Mouse (Mus musculus) lung, postnatal 14 days (tissue): ENCODE measurements around the gene Cox8b.
A peak's percentile ranks its signal among the peaks of the same experiment; 100 is the strongest.
"Not testable (repeated sequence)": the region's sequence is repeated elsewhere in the genome, so short reads cannot be mapped to it uniquely, and the experiment has no call there.

Experiments
- DNase-seq: peaks from one replicate; pipeline ENCODE4 v3.0.0; 2021

Cox8b gene

DNA sequence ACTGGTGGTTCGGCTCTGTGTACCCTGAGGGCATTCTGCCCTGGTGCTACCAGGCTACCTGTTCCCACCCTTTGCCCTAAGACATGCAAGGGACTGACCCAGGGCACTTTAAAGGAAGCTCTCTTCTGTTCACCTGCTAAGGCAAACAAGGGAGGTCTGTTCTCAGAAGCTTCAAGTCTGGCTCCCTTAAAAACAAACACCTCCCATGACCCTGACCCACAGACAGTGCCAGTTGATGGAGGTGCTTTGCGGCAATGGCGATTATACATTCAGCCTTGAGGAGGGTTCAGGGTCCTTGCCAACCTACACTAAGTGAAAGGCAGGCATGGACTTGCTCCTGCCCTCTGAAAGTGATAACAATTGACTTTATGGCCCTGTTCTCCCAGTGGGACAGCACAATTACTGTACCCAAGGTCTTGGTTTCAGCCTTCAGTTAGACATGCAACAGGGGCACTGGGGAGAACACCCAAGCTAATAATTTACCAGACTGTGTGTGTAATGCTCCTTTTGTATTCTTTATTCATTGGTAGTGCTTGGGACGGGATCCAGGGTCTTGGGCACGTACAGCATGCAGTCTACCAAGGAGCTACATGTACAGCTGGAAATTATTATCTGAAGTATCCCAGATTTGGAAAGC, 12.7 kb upstream of the Cox8b start:
- DNase-seq, result no peak

DNA sequence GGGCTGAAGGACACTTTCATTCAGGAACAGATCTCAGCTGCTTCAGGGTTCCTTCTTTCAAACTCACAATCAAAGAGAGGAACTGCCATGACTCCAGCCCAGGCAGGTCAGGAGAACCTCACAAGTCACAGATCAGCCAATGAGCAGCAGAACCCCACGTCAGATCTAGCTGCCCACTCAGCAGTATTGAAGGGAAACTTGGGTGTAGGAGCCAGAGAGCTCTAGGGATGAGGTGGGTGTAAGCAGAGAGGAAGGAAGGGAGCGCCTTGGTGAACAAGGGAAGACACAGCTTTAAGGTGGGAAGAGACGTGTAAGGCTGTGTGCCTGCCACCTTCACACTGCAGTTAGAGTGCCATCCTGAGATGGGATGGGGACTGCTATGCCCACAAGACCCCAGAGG, 12.0 kb upstream of the Cox8b start:
- DNase-seq, result no peak

DNA sequence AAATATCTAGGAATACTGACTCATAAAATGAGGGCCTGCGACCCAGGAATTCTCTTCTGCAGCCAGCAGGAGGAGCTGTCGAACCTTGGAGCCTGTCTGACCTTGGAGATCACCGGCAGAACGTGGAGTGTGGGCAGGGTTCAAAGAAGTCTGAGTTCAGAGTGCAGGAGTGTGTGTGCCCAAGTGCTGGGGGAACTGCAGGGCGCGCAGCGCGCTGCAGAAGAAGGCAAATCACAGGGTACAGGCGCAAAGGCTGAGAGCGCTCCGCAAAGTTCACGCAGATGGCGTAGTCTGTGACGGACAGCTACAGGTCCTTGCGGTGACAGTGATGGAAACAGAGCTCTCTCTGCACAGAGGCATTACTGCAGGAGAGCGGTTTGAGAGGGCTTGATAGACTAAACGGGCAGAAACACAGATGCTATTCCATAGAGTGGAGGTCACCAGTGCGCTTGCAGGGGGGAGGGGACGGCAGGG, 8.4 kb upstream of the Cox8b start:
- DNase-seq, result peak; percentile 83

DNA sequence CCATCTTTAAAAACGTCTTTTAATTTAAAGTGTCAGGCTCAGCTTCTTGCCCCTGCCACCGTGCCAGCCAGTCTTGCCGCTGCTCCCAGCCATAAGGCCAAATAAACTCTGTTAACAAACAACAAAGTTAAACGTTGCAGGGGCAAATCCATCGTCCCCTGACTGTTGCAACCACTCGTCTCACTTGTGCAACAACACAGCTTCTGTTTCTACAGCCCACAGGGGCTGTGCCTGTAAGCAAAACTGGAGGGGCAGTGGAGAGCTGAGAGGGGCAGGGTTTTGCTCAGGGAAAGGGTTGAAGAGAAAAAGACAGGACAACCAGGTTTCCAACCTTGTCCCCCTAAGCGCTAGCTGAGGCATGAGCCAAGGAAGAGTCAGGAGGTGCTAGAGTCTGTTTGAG, 7.9 kb upstream of the Cox8b start:
- no peak for DNase-seq

DNA sequence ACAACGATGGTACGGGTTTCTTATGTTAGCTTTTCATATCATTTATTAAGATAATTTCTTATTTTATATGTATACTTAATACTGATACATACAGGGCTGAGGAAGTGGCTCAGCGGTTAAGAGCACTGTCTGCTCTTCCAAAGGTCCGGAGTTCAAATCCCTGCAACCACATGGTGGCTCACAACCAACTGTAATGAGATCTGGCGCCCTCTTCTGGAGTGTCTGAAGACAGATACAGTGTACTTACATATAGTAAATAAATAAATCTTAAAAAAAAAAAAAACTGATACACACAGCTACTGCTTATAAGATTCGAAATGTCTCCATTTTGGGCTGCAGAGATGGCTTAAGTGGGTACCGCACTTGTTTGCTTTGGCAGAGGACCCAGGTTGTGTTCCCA, 7.5 kb upstream of the Cox8b start:
- no peak for DNase-seq

DNA sequence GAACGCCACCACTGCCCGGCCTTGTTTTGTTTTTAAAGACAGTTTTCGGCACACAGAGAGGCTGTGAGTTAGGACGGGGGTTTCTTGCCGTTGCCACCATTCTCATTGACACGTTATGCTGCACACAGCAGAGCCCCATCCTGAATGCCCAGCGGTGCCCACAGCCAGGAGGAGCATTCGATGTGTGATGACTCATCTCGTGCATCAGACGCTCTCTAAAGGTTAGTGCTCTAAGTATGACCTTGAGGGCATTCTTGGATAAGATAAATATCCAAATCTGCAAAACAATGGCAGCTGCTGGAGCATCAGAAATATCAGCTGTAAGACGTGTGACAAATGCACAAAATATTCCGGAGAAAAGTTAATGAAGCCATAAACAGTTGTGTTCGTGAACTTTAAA, 6.9 kb upstream of the Cox8b start:
- no peak for DNase-seq

DNA sequence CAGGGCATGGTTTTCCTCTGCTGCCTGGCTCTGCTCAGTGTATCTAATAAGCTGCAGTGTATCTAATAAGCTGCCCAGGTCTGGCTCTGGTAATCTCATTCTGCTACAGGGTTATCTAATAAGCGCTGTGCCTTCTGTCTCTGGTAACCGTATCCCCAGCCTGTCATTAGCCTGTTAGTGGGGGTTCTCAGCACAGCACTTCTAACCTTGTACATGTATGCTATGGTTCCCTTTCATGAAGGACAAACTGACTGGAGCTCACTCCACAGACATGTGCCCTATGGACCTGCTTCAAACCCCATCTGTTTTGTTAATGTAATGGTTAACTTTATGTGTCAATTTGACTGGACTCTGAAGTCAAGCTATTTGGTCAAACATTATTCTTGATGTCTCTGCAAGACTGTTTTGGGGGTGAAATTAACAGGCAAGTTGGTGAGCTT, 5.4 kb upstream of the Cox8b start:
- DNase-seq, result no peak

DNA sequence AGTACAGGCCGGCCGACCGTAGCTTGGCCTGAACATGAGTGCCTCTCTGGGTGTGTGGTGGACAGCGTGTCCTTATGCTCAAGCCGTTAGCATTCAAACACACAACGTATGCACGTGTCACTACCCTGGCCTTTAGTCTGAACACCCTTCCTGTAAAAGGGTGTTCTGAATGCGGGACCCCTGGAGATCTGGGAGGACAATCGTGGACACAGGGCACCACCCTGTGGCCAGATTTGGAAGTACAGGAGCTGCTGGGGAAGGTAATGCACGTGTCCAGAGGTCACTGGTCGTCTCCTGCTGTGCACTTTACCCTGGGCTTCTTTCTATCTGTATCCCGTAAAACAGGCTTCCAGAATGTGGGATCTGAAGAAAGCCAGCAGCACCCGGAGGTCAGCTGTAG, 3.0 kb upstream of the Cox8b start:
- DNase-seq, result peak; percentile 87

DNA sequence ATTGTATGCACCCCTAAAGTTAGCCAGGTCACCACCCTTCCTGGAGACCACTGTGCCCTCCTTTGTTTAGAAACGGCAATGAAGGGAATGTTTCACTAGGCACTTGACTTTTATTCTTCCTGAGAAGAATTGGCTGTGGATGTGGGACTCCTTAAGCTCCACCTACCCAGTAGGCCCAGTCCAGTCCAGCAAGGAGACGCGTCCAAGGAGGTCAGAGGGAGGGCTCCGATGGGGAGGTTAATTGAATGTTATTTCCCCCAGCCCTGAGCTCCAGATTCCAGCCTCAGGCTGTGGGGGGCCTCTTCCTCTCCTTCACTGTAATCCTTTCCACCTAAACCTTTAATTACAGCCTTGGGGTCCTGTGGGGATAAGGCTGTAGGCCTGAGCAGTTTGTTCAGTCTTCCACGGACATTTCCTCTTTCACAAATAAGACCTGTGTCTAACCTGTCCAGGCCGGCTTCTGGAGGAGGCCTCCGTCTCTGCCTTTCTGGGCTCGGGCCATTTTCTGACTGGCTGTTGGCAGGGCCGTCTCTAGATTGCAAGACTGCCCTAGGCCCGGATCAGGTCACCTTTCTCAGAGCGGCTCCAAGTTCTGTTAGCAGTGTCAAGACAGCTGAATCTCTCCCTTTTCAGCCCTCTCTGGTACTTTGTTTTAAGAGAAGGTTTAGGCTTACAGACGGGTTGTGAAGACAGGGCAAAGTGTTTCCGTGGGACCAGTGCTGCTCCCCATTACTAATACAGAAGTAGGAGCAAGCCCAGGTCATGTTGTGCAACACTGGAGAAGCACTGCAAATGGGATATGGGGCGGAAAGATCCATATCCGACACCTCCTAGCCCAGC, 2.0 kb upstream of the Cox8b start:
- DNase-seq, result peak; percentile 29

DNA sequence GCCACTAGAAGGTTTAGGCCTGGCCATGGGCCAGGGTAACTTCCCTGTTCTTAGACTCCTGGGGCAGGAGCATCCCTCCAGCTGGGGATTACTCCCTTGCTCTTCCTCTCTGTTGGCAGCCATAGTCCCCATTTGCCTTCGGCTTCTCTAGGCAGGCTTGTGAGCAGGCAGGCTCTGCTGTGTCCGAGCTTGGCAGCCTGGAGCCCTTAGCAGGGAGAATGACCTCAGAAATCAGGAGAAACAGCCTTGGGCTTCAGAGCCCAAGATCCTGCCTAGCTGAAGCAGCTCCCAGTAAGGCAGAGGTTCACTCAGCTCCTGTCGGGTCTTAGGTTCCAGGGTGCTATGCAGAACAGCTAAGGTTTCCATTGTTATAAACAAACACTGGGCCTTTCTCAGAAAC, 1.1 kb downstream of the Cox8b start:
- no peak for DNase-seq

DNA sequence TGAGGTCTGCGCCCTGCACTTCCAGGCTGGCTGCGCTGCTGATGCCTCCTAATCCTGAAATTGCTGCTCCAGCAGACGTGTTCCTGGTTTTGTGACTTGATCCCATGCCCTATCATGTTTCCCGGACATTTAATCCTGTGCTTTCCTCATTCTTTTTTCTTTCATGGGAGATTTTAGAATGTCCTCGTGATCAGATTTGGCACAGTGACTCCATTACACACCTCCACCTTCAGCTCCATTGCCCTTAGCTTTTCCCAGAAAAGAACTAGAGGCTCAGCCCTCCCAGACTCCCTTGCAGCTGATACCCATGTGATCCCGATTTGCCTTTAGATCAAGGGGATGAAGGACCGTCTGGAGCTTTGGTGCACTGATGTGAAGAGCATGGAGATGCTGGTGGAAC, 2.4 kb downstream of the Cox8b start:
- DNase-seq, result no peak

DNA sequence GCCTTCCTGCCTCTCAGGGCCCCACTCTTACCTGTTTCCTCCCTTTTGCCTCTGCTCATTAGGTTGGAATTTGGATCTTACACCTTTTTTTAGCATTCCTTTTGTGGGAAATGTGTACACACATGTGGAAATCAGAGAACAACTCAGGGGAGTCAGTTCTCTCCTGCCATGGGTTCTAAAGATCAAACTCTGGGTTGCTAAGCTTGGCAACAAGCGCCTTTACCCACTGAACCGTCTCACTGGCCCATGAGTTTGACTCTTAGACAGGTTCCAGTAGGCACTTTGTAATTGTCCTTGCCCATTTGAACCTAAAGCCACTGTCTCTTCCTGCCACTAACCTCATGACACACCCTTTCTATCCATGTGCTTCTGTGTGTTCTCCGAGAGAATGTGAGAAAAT, 5.6 kb downstream of the Cox8b start:
- no peak for DNase-seq

DNA sequence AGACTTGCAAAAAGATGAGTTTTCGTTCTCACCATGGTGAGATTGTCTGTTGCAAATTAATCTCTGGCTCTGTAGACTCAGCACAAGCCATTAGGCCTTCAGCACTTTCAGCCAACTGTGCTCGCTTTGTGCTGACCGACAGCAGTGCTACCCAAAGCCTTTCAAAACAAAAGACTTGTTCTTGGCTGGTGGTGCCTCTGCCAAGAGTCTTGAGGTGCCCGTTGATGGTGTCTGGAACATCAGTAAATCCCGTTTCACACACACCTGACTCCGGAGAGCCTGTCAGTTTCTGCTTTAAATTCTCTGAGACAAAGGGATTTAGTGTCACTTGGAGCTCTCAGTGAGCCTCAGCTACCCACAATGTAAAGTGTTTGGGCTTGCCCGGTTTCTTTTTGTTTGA, 6.2 kb downstream of the Cox8b start:
- DNase-seq, result no peak

DNA sequence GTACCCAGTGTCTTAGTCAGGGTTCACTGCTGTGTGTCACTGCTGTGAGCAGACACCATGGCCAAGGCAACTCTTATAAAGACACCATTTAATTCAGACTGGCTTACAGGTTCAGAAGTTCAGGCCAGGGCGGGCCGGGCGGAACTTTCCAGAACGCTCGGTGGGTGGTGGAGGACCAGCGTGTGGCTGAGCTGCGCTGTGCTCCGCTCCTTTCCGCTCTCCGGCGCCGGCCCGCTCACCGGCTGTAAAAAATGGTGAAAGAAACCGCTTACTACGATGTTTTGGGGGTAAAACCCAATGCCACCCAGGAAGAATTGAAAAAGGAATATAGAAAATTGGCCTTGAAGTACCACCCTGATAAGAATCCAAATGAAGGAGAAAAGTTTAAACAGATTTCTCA, 9.6 kb downstream of the Cox8b start:
- DNase-seq, result not testable (repeated sequence)

DNA sequence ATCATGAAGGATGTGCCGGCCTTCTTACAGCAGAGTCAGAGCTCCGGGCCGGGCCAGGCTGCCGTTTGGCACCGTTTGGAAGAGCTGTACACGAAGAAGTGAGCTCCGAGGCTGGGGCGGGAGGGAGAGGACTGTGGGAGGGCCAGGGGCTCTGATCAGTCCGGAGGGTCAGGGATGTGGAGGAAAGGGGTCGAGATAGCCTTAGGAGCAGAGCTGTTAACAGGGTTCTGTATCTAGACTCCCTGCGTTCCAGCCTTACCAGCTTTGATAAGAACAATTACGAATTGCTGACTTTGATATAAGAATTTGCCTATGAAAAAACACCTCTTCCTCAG, 17.8 kb downstream of the Cox8b start:
- no peak for DNase-seq

DNA sequence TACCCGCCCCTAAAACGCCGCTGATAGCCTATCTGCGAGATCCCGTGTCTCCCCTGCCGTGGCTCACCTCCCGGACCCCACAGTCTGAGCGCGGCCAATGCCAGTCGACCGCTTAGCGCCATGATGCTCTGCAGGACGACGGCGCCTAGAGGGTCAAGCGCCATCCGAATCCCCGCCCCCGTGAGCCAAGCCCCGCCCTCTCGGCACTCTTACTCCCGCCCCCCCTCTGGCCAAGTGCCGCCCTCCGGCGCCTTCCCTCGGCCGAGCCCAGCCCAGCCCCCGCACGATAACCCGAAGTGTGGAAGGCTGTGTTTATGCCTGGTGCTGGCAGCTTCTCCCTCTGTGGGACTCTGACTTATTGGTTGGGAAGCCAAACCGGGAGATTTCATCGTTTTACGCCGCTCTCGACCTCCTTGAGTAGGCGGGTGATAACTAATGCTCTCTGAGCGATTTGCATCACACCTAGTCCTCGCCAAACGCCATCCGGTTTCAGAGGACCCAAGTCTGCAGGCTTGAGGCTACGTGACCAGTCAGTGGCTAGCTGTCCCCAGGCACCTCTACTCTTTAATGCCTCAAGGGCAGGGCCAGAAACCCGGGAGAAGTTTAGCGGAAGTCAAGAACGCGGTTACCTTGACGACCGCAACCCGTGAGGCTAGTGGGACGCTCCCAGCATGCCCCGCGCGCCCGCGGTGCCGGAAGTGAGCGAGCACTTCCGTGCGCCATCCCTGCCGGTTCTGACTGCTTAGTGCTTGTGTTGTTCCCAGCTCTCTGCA, 18.4 kb downstream of the Cox8b start, which contains the start of the genes Psmd13 and Sirt3:
Gene Psmd13 (plus strand): TSS at position 273 of the 773 bp plus-strand sequence.
Gene Sirt3 (minus strand): TSS at position 614 of the 773 bp plus-strand sequence.
- peak; percentile 96 for DNase-seq

DNA sequence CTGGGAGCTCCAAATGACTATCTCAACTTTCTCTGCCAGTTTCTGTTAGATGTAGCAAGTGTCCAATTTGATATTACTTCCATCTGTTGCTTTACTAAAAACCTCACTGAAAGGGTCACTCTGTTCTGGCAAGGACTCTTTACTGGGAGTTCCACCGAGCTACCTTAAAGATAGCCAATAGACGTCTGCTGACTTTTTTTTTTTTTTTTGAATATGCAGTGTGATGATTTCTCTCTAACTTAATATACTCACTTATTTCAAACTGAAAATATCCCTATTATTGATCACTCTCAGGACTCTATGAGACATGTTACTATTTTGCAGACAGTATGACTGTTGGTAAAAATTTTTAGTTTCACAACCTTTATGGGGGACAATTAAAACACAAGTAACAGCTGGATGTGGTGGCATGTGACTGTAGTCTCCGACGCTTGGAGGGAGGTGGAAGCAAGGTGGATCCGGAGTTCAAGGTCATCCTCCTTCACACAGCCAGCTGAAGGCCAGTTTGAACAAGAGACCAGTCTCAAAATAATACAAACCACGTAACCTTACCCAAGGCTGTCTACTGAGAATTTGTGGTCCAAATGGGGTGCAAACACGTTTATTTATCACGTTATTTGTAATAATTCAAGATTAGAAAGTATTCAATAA, 19.3 kb downstream of the Cox8b start:
- no peak for DNase-seq

DNA sequence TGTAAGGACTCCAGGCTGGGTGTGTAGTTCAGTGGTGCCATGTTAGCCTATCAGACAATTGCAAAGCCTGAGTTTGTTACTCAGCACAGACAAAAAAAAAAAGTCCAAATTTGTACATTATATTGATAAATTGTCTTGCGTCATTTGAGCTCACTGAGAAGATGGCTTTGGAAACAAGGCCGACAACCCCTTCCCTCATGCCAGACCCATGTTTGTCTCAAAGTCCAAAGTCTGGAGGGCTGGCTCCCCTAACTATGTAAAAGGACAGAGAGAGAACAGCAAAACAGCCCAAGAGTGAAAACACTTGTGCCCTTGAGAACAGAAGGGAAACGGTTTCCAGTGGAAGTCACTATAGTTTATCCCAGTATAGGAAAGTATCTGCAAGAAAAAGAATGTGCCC, 19.8 kb downstream of the Cox8b start:
- no peak for DNase-seq

DNA sequence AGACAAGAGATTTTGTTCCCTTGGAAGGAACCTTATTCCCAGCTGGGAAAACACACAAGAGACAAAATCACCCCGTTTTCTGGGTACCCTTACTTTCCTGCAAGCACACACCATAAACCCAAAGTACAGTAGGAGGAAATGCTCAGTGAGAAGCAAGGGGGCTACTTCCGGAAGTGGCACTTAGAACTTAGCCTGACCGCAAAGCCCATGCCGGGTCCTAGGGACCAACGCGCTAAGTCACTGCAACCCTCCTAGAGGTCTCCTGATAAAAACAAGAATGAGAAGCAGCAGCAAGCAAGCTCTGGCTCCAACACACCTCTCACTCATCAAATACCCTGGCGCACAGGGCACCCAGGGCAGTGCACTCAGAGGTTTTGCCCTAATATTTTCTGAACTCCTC, 20.9 kb downstream of the Cox8b start:
- DNase-seq, result no peak

DNA sequence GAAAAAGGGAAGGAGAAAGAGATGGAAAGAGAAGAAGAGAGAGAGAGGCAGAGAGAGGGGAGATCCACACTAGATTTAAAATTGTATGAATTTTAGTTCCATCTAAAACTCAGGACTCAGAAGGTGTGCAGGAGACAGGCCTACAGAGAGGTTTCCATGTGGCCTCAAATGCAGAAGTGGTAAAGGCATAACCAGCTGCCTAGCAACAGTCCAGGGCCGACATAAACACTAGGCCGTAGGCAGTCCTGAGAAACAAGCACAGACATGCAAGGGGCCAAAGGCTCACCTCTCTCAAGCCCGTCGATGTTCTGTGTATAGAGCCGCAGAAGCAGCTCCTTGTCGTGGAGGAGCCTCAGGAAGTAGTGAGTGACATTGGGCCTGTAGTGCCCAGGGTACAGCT, 22.9 kb downstream of the Cox8b start:
- no peak for DNase-seq

DNA sequence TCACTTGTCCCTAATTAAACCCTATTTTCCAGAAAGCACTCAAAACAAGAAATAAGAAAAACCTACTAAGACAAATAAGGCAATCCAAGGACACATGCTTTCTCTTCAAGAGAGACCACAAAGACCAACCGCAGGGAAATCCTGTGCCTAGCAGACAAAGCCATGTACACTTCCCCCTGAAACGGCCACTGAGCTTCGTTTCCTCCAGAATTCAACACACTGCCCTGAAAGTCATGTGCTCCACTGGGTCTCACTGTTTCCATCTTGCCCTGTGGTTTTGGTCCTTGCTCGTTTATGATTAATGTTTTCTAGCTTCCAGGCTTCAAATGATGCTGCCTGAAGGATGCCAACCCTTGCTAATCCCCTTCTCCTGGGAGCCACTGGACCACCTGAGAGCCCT, 26.0 kb downstream of the Cox8b start:
- DNase-seq, result no peak

DNA sequence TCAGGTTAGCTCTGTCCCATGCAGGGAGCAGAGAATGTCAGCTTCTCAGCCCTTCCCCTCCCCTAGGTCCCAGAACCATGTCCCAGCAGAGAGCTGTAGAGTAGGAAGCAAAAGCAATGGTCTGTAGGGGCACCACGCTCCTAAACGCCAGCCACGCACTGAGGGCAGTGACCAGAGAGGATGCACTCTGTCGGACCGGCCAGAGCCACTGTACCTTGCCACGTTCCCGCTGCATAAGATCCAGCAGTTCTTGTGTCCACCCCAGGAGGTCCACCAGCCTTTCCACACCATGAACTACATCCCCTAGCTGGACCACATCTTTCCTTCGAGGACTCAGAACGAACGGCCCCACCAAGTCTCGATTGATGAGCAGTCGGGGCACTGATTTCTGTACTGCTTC, 35.5 kb downstream of the Cox8b start:
- DNase-seq, result no peak

DNA sequence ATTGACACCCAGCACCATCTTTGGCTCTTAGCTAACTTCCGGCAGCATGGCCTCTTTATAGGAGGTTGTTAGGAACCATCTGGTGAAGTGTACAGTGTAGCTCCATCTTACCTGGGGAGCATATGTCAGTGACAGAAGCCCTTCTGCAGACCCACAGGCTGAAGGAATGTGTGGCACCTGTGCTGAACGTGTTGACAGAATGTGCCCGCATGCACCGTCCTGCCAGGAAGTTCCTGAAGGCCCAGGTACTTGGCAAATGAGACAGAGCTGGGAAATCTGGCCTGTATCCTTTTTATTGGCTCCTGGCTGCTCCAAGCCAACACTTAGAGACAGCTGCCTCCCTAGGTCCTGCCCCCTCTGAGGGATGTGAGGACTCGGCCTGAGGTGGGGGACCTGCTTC, 39.5 kb downstream of the Cox8b start:
- DNase-seq, result no peak
